Mouse (Mus musculus) spleen, adult 12 weeks (tissue): ENCODE measurements around the gene Gcfc2.

Experiments
- DNase-seq: peaks from one replicate; pipeline ENCODE4 v3.0.0; 2022; ENCODE audit warnings: low spot score

Gcfc2 gene

GRCm38 (mm10) chr6:81923523-81924142 lies at the start of gene Gcfc2:
Gcfc2 (plus strand) TSS chr6:81923669.
- DNase-seq: peak; percentile 85

- DNase-seq: no peak
These were observed 27.7 kb upstream of the Gcfc2 start for GRCm38 (mm10) chr6:81895678-81896230.

GRCm38 (mm10) chr6:81910302-81910855 lies 13.1 kb upstream of the Gcfc2 start:
- DNase-seq: no peak

GRCm38 (mm10) chr6:81911244-81911643 lies 12.2 kb upstream of the Gcfc2 start:
- no peak for DNase-seq

- DNase-seq: no peak
These were observed 11.8 kb upstream of the Gcfc2 start for GRCm38 (mm10) chr6:81911713-81912112.

GRCm38 (mm10) chr6:81912177-81912576 lies 11.3 kb upstream of the Gcfc2 start:
- no peak for DNase-seq

GRCm38 (mm10) chr6:81924304-81924703 lies 835 bp downstream of the Gcfc2 start:
- no peak for DNase-seq

- no peak for DNase-seq
These were observed 5.9 kb downstream of the Gcfc2 start for GRCm38 (mm10) chr6:81929402-81929801.

GRCm38 (mm10) chr6:81933281-81933680 lies 9.8 kb downstream of the Gcfc2 start:
- no peak for DNase-seq

GRCm38 (mm10) chr6:81941718-81942117 lies 18.2 kb downstream of the Gcfc2 start:
- DNase-seq: no peak

- DNase-seq: no peak
These were observed 19.8 kb downstream of the Gcfc2 start for GRCm38 (mm10) chr6:81943281-81943680.

GRCm38 (mm10) chr6:81944432-81944831 lies 21.0 kb downstream of the Gcfc2 start:
- no peak for DNase-seq

GRCm38 (mm10) chr6:81946906-81947305 lies 23.4 kb downstream of the Gcfc2 start:
- no peak for DNase-seq

GRCm38 (mm10) chr6:81955133-81955532 lies 31.7 kb downstream of the Gcfc2 start:
- DNase-seq: no peak

GRCm38 (mm10) chr6:81956399-81956798 lies 32.9 kb downstream of the Gcfc2 start:
- DNase-seq: no peak

GRCm38 (mm10) chr6:81957992-81958391 lies 34.5 kb downstream of the Gcfc2 start:
- DNase-seq: no peak

- DNase-seq: no peak
These were observed 36.4 kb downstream of the Gcfc2 start for GRCm38 (mm10) chr6:81959866-81960265.

- no peak for DNase-seq
These were observed 36.8 kb downstream of the Gcfc2 start for GRCm38 (mm10) chr6:81960284-81960683.

GRCm38 (mm10) chr6:81965296-81966067 lies 42.0 kb downstream of the Gcfc2 start, which contains the start of gene Mrpl19:
Mrpl19 (minus strand) TSS chr6:81965958.
- peak; percentile 85 for DNase-seq

GRCm38 (mm10) chr6:81966068-81966544 lies 42.6 kb downstream of the Gcfc2 start:
- no peak for DNase-seq

GRCm38 (mm10) chr6:81971196-81971595 lies 47.7 kb downstream of the Gcfc2 start:
- DNase-seq: no peak

- no peak for DNase-seq
These were observed 49.1 kb downstream of the Gcfc2 start for GRCm38 (mm10) chr6:81972595-81972994.
